Mouse (Mus musculus): Measurements from ENCODE around the gene Mmaa. TPM values are rescaled to one million over a fixed set of nuclear protein-coding genes. Genes with fewer than 3 reads are reported as not detected.

Mmaa gene
- polyA plus RNA-seq, 1 experiment from 2014 or later = 17.2 TPM

DNA sequence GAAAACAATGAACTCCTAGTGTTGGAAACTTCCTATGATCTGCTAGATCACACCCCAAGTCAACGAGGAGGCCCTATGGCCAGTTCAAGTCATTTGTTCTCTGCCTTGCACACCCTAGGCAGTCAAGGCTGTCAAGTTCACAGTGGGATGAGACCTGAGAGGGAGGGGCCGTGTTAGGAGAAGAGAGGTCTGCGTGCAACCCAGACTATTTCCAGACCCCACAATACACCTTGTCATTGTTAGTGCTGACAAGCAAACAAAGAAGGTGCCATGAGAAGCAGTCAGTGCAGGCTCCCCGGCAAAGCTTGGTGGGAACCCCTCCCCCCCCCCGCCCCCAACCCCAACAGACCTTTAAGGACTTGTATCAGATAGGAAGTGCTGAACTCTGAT is 72.0 kb downstream of the Mmaa start:
- H3K9me3 ChIP-seq (ENCODE audit: control insufficient read depth, low read length) = no peaks in the 10 kb centered on the region
- H3K4me1 ChIP-seq (ENCODE audit: control insufficient read depth, insufficient read depth, low read length) = no peaks in the 10 kb centered on the region
- no peak overlapping the region for H3K4me3 ChIP-seq (ENCODE audit: low read depth, low read length)
- H3K9ac ChIP-seq (replicated peaks; ENCODE audit: low read depth, low read length) = no peak overlapping the region
- H3K27me3 ChIP-seq (ENCODE audit: control insufficient read depth, insufficient read depth, low read length) = no peaks in the 10 kb centered on the region
- 56% methylated on average over 5 of the region's 5 CpGs for WGBS
- ATAC-seq (ENCODE audit: low read depth) = no peak
- no peak overlapping the region for H3K27ac ChIP-seq (ENCODE audit: low read depth, low read length)
- no peak overlapping the region for H3K4me2 ChIP-seq (ENCODE audit: low read depth, low read length)
- H3K36me3 ChIP-seq (ENCODE audit: control insufficient read depth, insufficient read depth, low read length) = no peaks in the 10 kb centered on the region

DNA sequence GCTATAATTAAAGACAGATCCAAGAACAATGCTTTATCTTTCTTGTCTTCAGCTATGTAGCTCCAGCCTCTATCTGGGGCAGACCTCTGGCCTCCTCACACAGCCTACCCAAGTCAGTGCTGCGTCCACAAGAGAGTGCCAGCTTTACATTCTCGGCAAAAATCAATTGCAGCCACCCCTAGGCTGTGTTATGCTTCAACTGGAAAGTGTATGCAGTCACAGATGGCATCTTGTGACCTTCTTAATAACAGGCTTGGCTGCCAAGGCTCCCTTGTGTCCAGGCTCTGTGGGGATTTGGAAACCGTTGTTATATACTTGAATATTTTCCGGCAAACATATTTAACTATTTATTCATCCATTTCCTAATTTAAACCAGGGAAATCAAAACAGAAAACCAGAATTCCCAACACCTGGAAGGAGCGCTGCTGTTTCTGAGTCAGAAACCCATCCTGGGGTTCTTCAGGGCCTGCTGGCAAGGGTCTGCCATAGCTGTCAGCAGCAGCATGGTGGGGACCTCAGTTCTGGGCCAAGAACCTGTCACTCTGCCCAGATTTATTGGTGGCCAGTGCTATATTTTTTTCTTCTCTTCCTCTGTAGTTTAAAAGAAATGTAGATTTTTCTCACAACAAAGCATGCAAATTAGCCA is 72.5 kb downstream of the Mmaa start:
- Histone ChIP-seq H3K27ac (ENCODE audit: low read depth, low read length) (no peak overlapping the region), H3K4me2 (ENCODE audit: low read depth, low read length) (no peak overlapping the region), H3K27me3 (ENCODE audit: control insufficient read depth, insufficient read depth, low read length) (no peaks in the 10 kb centered on the region), H3K36me3 (ENCODE audit: control insufficient read depth, insufficient read depth, low read length) (no peaks in the 10 kb centered on the region), H3K9me3 (ENCODE audit: control insufficient read depth, low read length) (no peaks in the 10 kb centered on the region), H3K4me3 (ENCODE audit: low read depth, low read length) (no peak overlapping the region), H3K4me1 (ENCODE audit: control insufficient read depth, insufficient read depth, low read length) (no peaks in the 10 kb centered on the region), H3K9ac (replicated peaks; ENCODE audit: low read depth, low read length) (no peak overlapping the region)
- WGBS = 66% methylated on average over 5 of the region's 5 CpGs
- ATAC-seq (ENCODE audit: low read depth) = no peak

Other genes with a start within 250 kb of the Mmaa start
- not detected in 2 replicates for gene 1700011L22Rik, start 46.4 kb downstream of the Mmaa start, polyA plus RNA-seq (2014; fragmentation: Nextera tagmentation; extraction: Ambion mirVana)
- 73.5 and 92.4 TPM in 2 replicates for gene Smad1, start 104.6 kb upstream of the Mmaa start, polyA plus RNA-seq (2014; fragmentation: Nextera tagmentation; extraction: Ambion mirVana)

Data from neural tube, embryonic 14.5 days (tissue).